Mouse (Mus musculus): ENCODE measurements around the gene Podn. TPM values are rescaled to one million over a fixed set of nuclear protein-coding genes. Genes with fewer than 3 reads are reported as not detected.

Podn gene
- polyA plus RNA-seq, 1 experiment from 2014 or later = 0.39 TPM

DNA sequence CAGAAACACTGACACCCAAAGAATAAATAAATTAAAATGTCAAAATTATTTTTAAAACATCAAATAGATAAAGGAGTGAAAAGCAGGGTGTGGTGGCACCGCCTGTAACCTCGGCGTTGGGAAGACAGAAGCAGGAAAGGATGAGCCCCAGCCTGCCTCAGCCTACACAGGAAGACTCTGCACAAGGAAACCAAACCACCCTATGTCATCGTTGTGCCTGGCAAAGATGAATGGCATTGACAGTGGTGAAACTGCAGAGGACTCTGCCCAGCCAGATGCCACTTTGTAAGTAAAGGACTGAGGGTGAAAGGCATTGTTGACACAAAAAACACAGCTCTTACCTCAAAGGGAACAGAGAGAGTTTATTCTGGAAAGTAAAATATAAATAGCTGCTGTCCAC lies 30.0 kb upstream of the Podn start:
- Histone ChIP-seq H3K4me2 (no peak overlapping the region), H3K27ac (ENCODE audit: low read depth, low read length) (no peak overlapping the region), H3K4me3 (ENCODE audit: low read depth, low read length) (no peak overlapping the region), H3K4me1 (ENCODE audit: control insufficient read depth, insufficient read depth, low read length) (no peaks in the 10 kb centered on the region), H3K36me3 (ENCODE audit: control insufficient read depth, insufficient read depth, low read length) (no peaks in the 10 kb centered on the region), H3K9ac (ENCODE audit: low read depth, low read length) (no peak overlapping the region), H3K27me3 (ENCODE audit: control insufficient read depth, insufficient read depth, low read length) (no peaks in the 10 kb centered on the region), H3K9me3 (replicated peaks; ENCODE audit: control insufficient read depth, low read length) (0 out of 2 replicates have a peak, but pooled peaks cover 2% of the 10 kb centered on the region)
- ATAC-seq (replicated peaks; ENCODE audit: insufficient number of reproducible peaks, low FRiP score, low TSS enrichment) = no peak
- WGBS (ENCODE audit: insufficient replicate concordance) = 83% methylated on average over 4 of the region's 4 CpGs

DNA sequence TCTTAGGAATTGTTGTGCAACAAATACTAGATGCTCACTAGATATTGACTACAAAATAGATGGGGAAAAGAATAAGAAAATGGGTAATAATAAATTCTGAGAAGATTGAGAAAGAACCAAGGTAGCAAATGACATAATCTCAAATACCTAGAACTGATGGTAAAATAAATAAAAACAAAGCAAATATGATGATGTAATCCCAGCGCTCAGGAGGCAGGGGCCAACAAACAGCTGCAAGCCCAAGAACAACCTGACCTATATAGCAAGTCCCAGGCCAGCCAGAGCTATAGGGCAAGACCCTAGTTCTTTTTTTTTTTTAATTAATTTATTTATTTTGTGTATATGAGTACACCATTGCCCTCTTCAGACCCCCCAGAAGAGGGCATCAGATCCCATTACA lies 27.9 kb upstream of the Podn start:
- no peak overlapping the region for H3K4me2 ChIP-seq
- H3K4me1 ChIP-seq (ENCODE audit: control insufficient read depth, insufficient read depth, low read length) = no peaks in the 10 kb centered on the region
- no peak overlapping the region for H3K9ac ChIP-seq (ENCODE audit: low read depth, low read length)
- WGBS (ENCODE audit: insufficient replicate concordance) = 80% methylated on average over 1 of the region's 1 CpGs
- H3K27ac ChIP-seq (ENCODE audit: low read depth, low read length) = no peak overlapping the region
- ATAC-seq (replicated peaks; ENCODE audit: insufficient number of reproducible peaks, low FRiP score, low TSS enrichment) = no peak
- H3K4me3 ChIP-seq (ENCODE audit: low read depth, low read length) = no peak overlapping the region
- H3K27me3 ChIP-seq (ENCODE audit: control insufficient read depth, insufficient read depth, low read length) = no peaks in the 10 kb centered on the region
- 0 out of 2 replicates have a peak, but pooled peaks cover 2% of the 10 kb centered on the region for H3K9me3 ChIP-seq (replicated peaks; ENCODE audit: control insufficient read depth, low read length)
- no peaks in the 10 kb centered on the region for H3K36me3 ChIP-seq (ENCODE audit: control insufficient read depth, insufficient read depth, low read length)

- Histone ChIP-seq H3K9ac (ENCODE audit: low read depth, low read length) (peak overlapping the region; percentile 79), H3K27ac (ENCODE audit: low read depth, low read length) (peak overlapping the region; percentile 57; the same call in 1 of the 2 replicates), H3K4me3 (ENCODE audit: low read depth, low read length) (peak overlapping the region; percentile 72), H3K36me3 (ENCODE audit: control insufficient read depth, insufficient read depth, low read length) (no peaks in the 10 kb centered on the region), H3K27me3 (ENCODE audit: control insufficient read depth, insufficient read depth, low read length) (no peaks in the 10 kb centered on the region), H3K4me1 (ENCODE audit: control insufficient read depth, insufficient read depth, low read length) (no peaks in the 10 kb centered on the region), H3K4me2 (peak overlapping the region; percentile 69), H3K9me3 (replicated peaks; ENCODE audit: control insufficient read depth, low read length) (no peaks in the 10 kb centered on the region)
- WGBS (ENCODE audit: insufficient replicate concordance) = 10% methylated on average over 43 of the region's 45 CpGs
- ATAC-seq (replicated peaks; ENCODE audit: insufficient number of reproducible peaks, low FRiP score, low TSS enrichment) = peak; percentile 86
Measured at GRCm38 (mm10) chr4:108117924-108118876, 22.0 kb upstream of the Podn start.

- H3K4me2 ChIP-seq = peak overlapping the region; percentile 69; the same call in 1 of the 2 replicates
- no peaks in the 10 kb centered on the region for H3K9me3 ChIP-seq (replicated peaks; ENCODE audit: control insufficient read depth, low read length)
- no peak overlapping the region for H3K27ac ChIP-seq (ENCODE audit: low read depth, low read length)
- H3K4me1 ChIP-seq (ENCODE audit: control insufficient read depth, insufficient read depth, low read length) = no peaks in the 10 kb centered on the region
- H3K27me3 ChIP-seq (ENCODE audit: control insufficient read depth, insufficient read depth, low read length) = no peaks in the 10 kb centered on the region
- no peak for ATAC-seq (replicated peaks; ENCODE audit: insufficient number of reproducible peaks, low FRiP score, low TSS enrichment)
- H3K9ac ChIP-seq (ENCODE audit: low read depth, low read length) = no peak overlapping the region
- peak overlapping the region; percentile 72 for H3K4me3 ChIP-seq (ENCODE audit: low read depth, low read length)
- WGBS (ENCODE audit: insufficient replicate concordance) = 87% methylated on average over 8 of the region's 8 CpGs
- H3K36me3 ChIP-seq (ENCODE audit: control insufficient read depth, insufficient read depth, low read length) = no peaks in the 10 kb centered on the region
Measured at GRCm38 (mm10) chr4:108117488-108117887, 21.2 kb upstream of the Podn start.

GRCm38 (mm10) chr4:108116466-108116865 lies 20.2 kb upstream of the Podn start:
- no peak overlapping the region for H3K9ac ChIP-seq (ENCODE audit: low read depth, low read length)
- no peaks in the 10 kb centered on the region for H3K27me3 ChIP-seq (ENCODE audit: control insufficient read depth, insufficient read depth, low read length)
- H3K36me3 ChIP-seq (ENCODE audit: control insufficient read depth, insufficient read depth, low read length) = no peaks in the 10 kb centered on the region
- ATAC-seq (replicated peaks; ENCODE audit: insufficient number of reproducible peaks, low FRiP score, low TSS enrichment) = no peak
- H3K4me2 ChIP-seq = no peak overlapping the region
- no peaks in the 10 kb centered on the region for H3K4me1 ChIP-seq (ENCODE audit: control insufficient read depth, insufficient read depth, low read length)
- H3K4me3 ChIP-seq (ENCODE audit: low read depth, low read length) = no peak overlapping the region
- no peaks in the 10 kb centered on the region for H3K9me3 ChIP-seq (replicated peaks; ENCODE audit: control insufficient read depth, low read length)
- H3K27ac ChIP-seq (ENCODE audit: low read depth, low read length) = no peak overlapping the region
- 82% methylated on average over 2 of the region's 2 CpGs for WGBS (ENCODE audit: insufficient replicate concordance)

- Histone ChIP-seq H3K27ac (ENCODE audit: low read depth, low read length) (no peak overlapping the region), H3K4me1 (ENCODE audit: control insufficient read depth, insufficient read depth, low read length) (no peaks in the 10 kb centered on the region), H3K4me3 (ENCODE audit: low read depth, low read length) (no peak overlapping the region), H3K27me3 (ENCODE audit: control insufficient read depth, insufficient read depth, low read length) (no peaks in the 10 kb centered on the region), H3K9me3 (replicated peaks; ENCODE audit: control insufficient read depth, low read length) (no peaks in the 10 kb centered on the region), H3K9ac (ENCODE audit: low read depth, low read length) (no peak overlapping the region), H3K36me3 (ENCODE audit: control insufficient read depth, insufficient read depth, low read length) (no peaks in the 10 kb centered on the region), H3K4me2 (no peak overlapping the region)
- 82% methylated on average over 2 of the region's 2 CpGs for WGBS (ENCODE audit: insufficient replicate concordance)
- ATAC-seq (replicated peaks; ENCODE audit: insufficient number of reproducible peaks, low FRiP score, low TSS enrichment) = no peak
Measured at GRCm38 (mm10) chr4:108110706-108111105, 14.5 kb upstream of the Podn start.

GRCm38 (mm10) chr4:108109728-108110127 lies 13.5 kb upstream of the Podn start:
- no peak overlapping the region for H3K27ac ChIP-seq (ENCODE audit: low read depth, low read length)
- no peaks in the 10 kb centered on the region for H3K36me3 ChIP-seq (ENCODE audit: control insufficient read depth, insufficient read depth, low read length)
- no peak for ATAC-seq (replicated peaks; ENCODE audit: insufficient number of reproducible peaks, low FRiP score, low TSS enrichment)
- no peaks in the 10 kb centered on the region for H3K27me3 ChIP-seq (ENCODE audit: control insufficient read depth, insufficient read depth, low read length)
- 89% methylated on average over 7 of the region's 7 CpGs for WGBS (ENCODE audit: insufficient replicate concordance)
- H3K9ac ChIP-seq (ENCODE audit: low read depth, low read length) = no peak overlapping the region
- H3K4me2 ChIP-seq = no peak overlapping the region
- H3K9me3 ChIP-seq (replicated peaks; ENCODE audit: control insufficient read depth, low read length) = no peaks in the 10 kb centered on the region
- H3K4me3 ChIP-seq (ENCODE audit: low read depth, low read length) = no peak overlapping the region
- no peaks in the 10 kb centered on the region for H3K4me1 ChIP-seq (ENCODE audit: control insufficient read depth, insufficient read depth, low read length)

GRCm38 (mm10) chr4:108092741-108093397 lies 3.4 kb downstream of the Podn start:
- H3K36me3 ChIP-seq (ENCODE audit: control insufficient read depth, insufficient read depth, low read length) = no peaks in the 10 kb centered on the region; the same call in 1 of the 2 replicates
- H3K27ac ChIP-seq (ENCODE audit: low read depth, low read length) = no peak overlapping the region
- H3K4me3 ChIP-seq (ENCODE audit: low read depth, low read length) = no peak overlapping the region
- no peak overlapping the region for H3K9ac ChIP-seq (ENCODE audit: low read depth, low read length)
- 82% methylated on average over 6 of the region's 6 CpGs for WGBS (ENCODE audit: insufficient replicate concordance)
- H3K9me3 ChIP-seq (replicated peaks; ENCODE audit: control insufficient read depth, low read length) = no peaks in the 10 kb centered on the region
- ATAC-seq (replicated peaks; ENCODE audit: insufficient number of reproducible peaks, low FRiP score, low TSS enrichment) = no peak
- no peaks in the 10 kb centered on the region for H3K4me1 ChIP-seq (ENCODE audit: control insufficient read depth, insufficient read depth, low read length)
- H3K27me3 ChIP-seq (ENCODE audit: control insufficient read depth, insufficient read depth, low read length) = no peaks in the 10 kb centered on the region
- H3K4me2 ChIP-seq = no peak overlapping the region
